Comparison of ENCODE assay signal across 8 mouse cellular contexts in genomic region chr12:89479096-89479495, GRCm38 (mm10).
DNase-seq lines count a peak whose midpoint lies in the region; ATAC-seq and TF ChIP-seq lines count a peak whose summit lies in the region.

No protein-coding gene starts in this region.

- H3K4me2 ChIP-seq in heart, embryonic 11.5 days: no peak overlapping the region

- peak; percentile 45 to 72 for DNase-seq in heart, postnatal 10 days
- DNase-seq in thymus, adult 2 months: peak; percentile 34
- DNase-seq in thymus, adult 18-20 months: no peak
- DNase-seq in c-Kit-positive CD71-positive TER-119-positive erythroid progenitor cells, embryonic 14.5 days (ENCODE audit: low spot score): peak; percentile 7
- peak; percentile 45 for DNase-seq in naive thymus-derived CD4-positive, alpha-beta T cell, adult 2 months (ENCODE audit: low read depth)
- no peak for DNase-seq in ovary, postnatal 10 days (ENCODE audit: low spot score)

- no peaks in the 10 kb centered on the region for H3K36me3 ChIP-seq in heart, embryonic 11.5 days (ENCODE audit: control insufficient read depth, insufficient read depth, low read length)
- no peaks in the 10 kb centered on the region for H3K36me3 ChIP-seq in thymus, adult 2 months (ENCODE audit: control insufficient read depth, insufficient read depth, low read length)

- no peak for TF ChIP-seq CTCF in thymus, adult 2 months (IDR thresholded peaks at IDR 0.05; ENCODE audit: borderline replicate concordance, control insufficient read depth, extremely low read depth, insufficient read depth, low read length, poor library complexity)

- H3K27ac ChIP-seq in heart, embryonic 11.5 days (ENCODE audit: low read depth, low read length): no peak overlapping the region
- no peak overlapping the region for H3K27ac ChIP-seq in thymus, adult 2 months (ENCODE audit: control insufficient read depth, insufficient read depth, low read length)

- intact Hi-C loops in heart, postnatal 10 days (cut with DNase I): loop anchor here (10.0 kb wide), 1 partner anchor 1846 kb away; no protein-coding TSS in a partner anchor

- no peaks in the 10 kb centered on the region for H3K27me3 ChIP-seq in heart, embryonic 11.5 days (ENCODE audit: control insufficient read depth, insufficient read depth, low read length)
- no peaks in the 10 kb centered on the region for H3K27me3 ChIP-seq in thymus, adult 2 months (ENCODE audit: control insufficient read depth, insufficient read depth, low read length)

- TF ChIP-seq POLR2A in thymus, adult 2 months (IDR thresholded peaks at IDR 0.05; ENCODE audit: control insufficient read depth, extremely low read depth, insufficient read depth, low read length, poor library complexity): no peak

- ATAC-seq in heart, embryonic 11.5 days (replicated peaks; ENCODE audit: insufficient number of reproducible peaks, low FRiP score, low TSS enrichment): no peak
- ATAC-seq in inflammation-experienced regulatory T-cells, adult 6 months: peak; percentile 50

- no peak overlapping the region for H3K4me3 ChIP-seq in heart, embryonic 11.5 days (ENCODE audit: low read depth, low read length)
- H3K4me3 ChIP-seq in thymus, adult 2 months (ENCODE audit: control insufficient read depth, insufficient read depth, low read length): no peak overlapping the region

- 28% methylated on average over 4 of the region's 4 CpGs for WGBS in heart, embryonic 11.5 days (ENCODE audit: insufficient replicate concordance)
- WGBS in thymus, adult 2 months: 18% methylated on average over 4 of the region's 4 CpGs

- no peaks in the 10 kb centered on the region for H3K4me1 ChIP-seq in heart, embryonic 11.5 days (ENCODE audit: control insufficient read depth, insufficient read depth, low read length)
- H3K4me1 ChIP-seq in thymus, adult 2 months (replicated peaks; ENCODE audit: control insufficient read depth, insufficient read depth, low read length): no peaks in the 10 kb centered on the region

- no peaks in the 10 kb centered on the region for H3K9me3 ChIP-seq in heart, embryonic 11.5 days (replicated peaks; ENCODE audit: control insufficient read depth, low read length)

- H3K9ac ChIP-seq in heart, embryonic 11.5 days (ENCODE audit: low read depth, low read length): no peak overlapping the region

Comparison
In these comparisons a context has a peak if more than half of its experiments do, and no peak if none do; other contexts are left out.
1. DNase-seq: peak in heart, postnatal 10 days (2 of 2), thymus, adult 2 months (single experiment), c-Kit-positive CD71-positive TER-119-positive erythroid progenitor cells, embryonic 14.5 days (single experiment) and naive thymus-derived CD4-positive, alpha-beta T cell, adult 2 months (single experiment); none in thymus, adult 18-20 months (0 of 2) and ovary, postnatal 10 days (single experiment).